ENCODE assay signal across 8 mouse cellular contexts in genomic region chr8:115618049-115618760, GRCm38 (mm10).
DNase-seq lines count a peak whose midpoint lies in the region; ATAC-seq lines count a peak whose summit lies in the region.

No protein-coding gene starts in this region.

- H3K4me2 ChIP-seq in midbrain, embryonic 16.5 days (ENCODE audit: low read length): no peak overlapping the region
- no peak overlapping the region for H3K4me2 ChIP-seq in neural tube, embryonic 15.5 days

- no peaks in the 10 kb centered on the region for H3K36me3 ChIP-seq in midbrain, embryonic 16.5 days (ENCODE audit: control insufficient read depth, insufficient read depth, low read length)
- no peaks in the 10 kb centered on the region for H3K36me3 ChIP-seq in neural tube, embryonic 15.5 days

- H3K9me3 ChIP-seq in midbrain, embryonic 16.5 days (replicated peaks; ENCODE audit: control insufficient read depth, low read length, poor library complexity, severe bottlenecking): no peaks in the 10 kb centered on the region
- no peaks in the 10 kb centered on the region for H3K9me3 ChIP-seq in neural tube, embryonic 15.5 days (replicated peaks)

- no peak overlapping the region for H3K27ac ChIP-seq in midbrain, embryonic 16.5 days (ENCODE audit: low read length)
- H3K27ac ChIP-seq in neural tube, embryonic 15.5 days (replicated peaks): no peak overlapping the region

- H3K4me3 ChIP-seq in midbrain, embryonic 16.5 days (ENCODE audit: low read depth, low read length): no peak overlapping the region
- no peak overlapping the region for H3K4me3 ChIP-seq in neural tube, embryonic 15.5 days (replicated peaks)

- no peak for ATAC-seq in midbrain, embryonic 16.5 days
- ATAC-seq in neural tube, embryonic 15.5 days (ENCODE audit: low FRiP score): no peak

- H3K4me1 ChIP-seq in midbrain, embryonic 16.5 days (ENCODE audit: control insufficient read depth, insufficient read depth, low read length): no peaks in the 10 kb centered on the region
- H3K4me1 ChIP-seq in neural tube, embryonic 15.5 days: no peaks in the 10 kb centered on the region

- no peaks in the 10 kb centered on the region for H3K27me3 ChIP-seq in midbrain, embryonic 16.5 days (ENCODE audit: control insufficient read depth, insufficient read depth, low read depth, low read length)
- H3K27me3 ChIP-seq in neural tube, embryonic 15.5 days (replicated peaks): no peaks in the 10 kb centered on the region

- 88% methylated on average over 13 of the region's 13 CpGs for WGBS in midbrain, embryonic 16.5 days
- 85% methylated on average over 13 of the region's 13 CpGs for WGBS in neural tube, embryonic 15.5 days

- H3K9ac ChIP-seq in midbrain, embryonic 16.5 days (ENCODE audit: low read depth, low read length): no peak overlapping the region
- no peak overlapping the region for H3K9ac ChIP-seq in neural tube, embryonic 15.5 days (replicated peaks)

- DNase-seq in adrenal gland, adult (ENCODE audit: inconsistent age in 2 of 2, low spot score in 1 of 2): peak; percentile 20 to 41
- no peak for DNase-seq in adrenal gland, postnatal 4 days (ENCODE audit: low spot score in 2 of 2)
- peak; percentile 15 for DNase-seq in ovary, postnatal 36 days (ENCODE audit: low spot score)
- no peak for DNase-seq in ovary, postnatal 14 days (ENCODE audit: low spot score)
- peak; percentile 57 for DNase-seq in layer of hippocampus, adult 9-11 months
- peak; percentile 29 to 36 for DNase-seq in monocyte, adult 2 months (ENCODE audit: low read depth in 1 of 2, low spot score in 2 of 2)

Comparison
In these comparisons a context has a peak if more than half of its experiments do, and no peak if none do; other contexts are left out.
1. DNase-seq: peak in adrenal gland, adult (2 of 2), ovary, postnatal 36 days (single experiment), layer of hippocampus, adult 9-11 months (single experiment) and monocyte, adult 2 months (2 of 2); none in adrenal gland, postnatal 4 days (0 of 2) and ovary, postnatal 14 days (single experiment).